Mouse (Mus musculus) embryo, embryonic 11 days (tissue): ENCODE results near the gene Ngb.

Experiments
- DNase-seq: peaks from one replicate; pipeline ENCODE4 v3.0.0-alpha.2; 2015

Gene Ngb

GRCm38 (mm10) chr12:87089701-87090100 is 12.6 kb downstream of the Ngb start:
- DNase-seq: no peak

GRCm38 (mm10) chr12:87089255-87089654 is 13.1 kb downstream of the Ngb start:
- no peak for DNase-seq

GRCm38 (mm10) chr12:87088331-87088730 is 14.0 kb downstream of the Ngb start:
- peak; percentile 9 for DNase-seq

- no peak for DNase-seq
These were observed 15.1 kb downstream of the Ngb start for GRCm38 (mm10) chr12:87087236-87087635.

GRCm38 (mm10) chr12:87082797-87083196 is 19.5 kb downstream of the Ngb start:
- DNase-seq: no peak

GRCm38 (mm10) chr12:87076610-87077009 is 25.7 kb downstream of the Ngb start:
- DNase-seq: no peak

- DNase-seq: no peak
These were observed 31.8 kb downstream of the Ngb start for GRCm38 (mm10) chr12:87070520-87070919.

GRCm38 (mm10) chr12:87066429-87066828 is 35.9 kb downstream of the Ngb start:
- DNase-seq: no peak

GRCm38 (mm10) chr12:87065446-87065845 is 36.9 kb downstream of the Ngb start:
- no peak for DNase-seq

- no peak for DNase-seq
These were observed 45.3 kb downstream of the Ngb start for GRCm38 (mm10) chr12:87057066-87057465.

- DNase-seq: no peak
These were observed 47.5 kb downstream of the Ngb start for GRCm38 (mm10) chr12:87054873-87055272.

GRCm38 (mm10) chr12:87052661-87053321 is 49.5 kb downstream of the Ngb start:
- peak; percentile 71 for DNase-seq

GRCm38 (mm10) chr12:87047536-87047935 is 54.8 kb downstream of the Ngb start:
- DNase-seq: no peak
